Mouse (Mus musculus) forebrain, postnatal 0 days (tissue): ENCODE results near the gene Prpf4. TPM values are rescaled to one million over a fixed set of nuclear protein-coding genes. Genes with fewer than 3 reads are reported as not detected.

Experiments used
- ATAC-seq: fragments of 200-750 bp; cut with Nextera tagmentation; 2 replicates; pipeline ENCODE4 v1.8.0; 2017; ENCODE audit warnings: mild to moderate bottlenecking, moderate library complexity
- DNase-seq: peaks from one replicate; pipeline ENCODE4 v3.0.0-alpha.2; 2015
- H3K27ac ChIP-seq: fragments of 300-500 bp; sonication (generic); 2 replicates; pipeline ENCODE4 v1.5.1; 2014; ENCODE audit warnings: low read depth, mild to moderate bottlenecking, antibody characterized with exemption, low read length, moderate library complexity, mixed read lengths
- H3K27me3 ChIP-seq: fragments of 300-500 bp; sonication (generic); 2 replicates; pipeline ENCODE4 v1.6.1; 2014; ENCODE audit warnings: mild to moderate bottlenecking, low read length, mixed read lengths; ENCODE audit not compliant: insufficient read depth
- H3K36me3 ChIP-seq: fragments of 300-500 bp; sonication (generic); 2 replicates; pipeline ENCODE4 v1.6.1; 2014; ENCODE audit warnings: mild to moderate bottlenecking, moderate library complexity; ENCODE audit not compliant: insufficient read depth
- H3K4me1 ChIP-seq: fragments of 300-500 bp; sonication (generic); 2 replicates; pipeline ENCODE4 v1.6.1; 2014; ENCODE audit warnings: antibody characterized with exemption; ENCODE audit not compliant: insufficient read depth
- H3K4me2 ChIP-seq: fragments of 300-500 bp; sonication (generic); 2 replicates; pipeline ENCODE4 v1.6.1; 2014; ENCODE audit warnings: low read depth, mild to moderate bottlenecking, moderate library complexity
- H3K4me3 ChIP-seq: fragments of 300-500 bp; sonication (generic); 2 replicates; pipeline ENCODE4 v1.5.1; 2014; ENCODE audit warnings: low read depth, low read length, mixed read lengths
- H3K9ac ChIP-seq: fragments of 300-500 bp; sonication (generic); 2 replicates; pipeline ENCODE4 v1.6.1; 2014; ENCODE audit warnings: mild to moderate bottlenecking
- H3K9me3 ChIP-seq: fragments of 300-500 bp; sonication (generic); 2 replicates; pipeline ENCODE4 v1.6.1; 2016; ENCODE audit warnings: low read length
- CTCF ChIP-seq: sonication (generic); IDR thresholded peaks from 2 replicates; pipeline ENCODE4 v1.5.1; 2016; ENCODE audit warnings: antibody characterized with exemption, control low read depth, low read depth
- WGBS: fragments of 180-500 bp; shearing (Covaris S2); extraction: QIAGEN DNeasy Blood & Tissue Kit; methylation state at CpG from one replicate; pipeline ENCODE4 v1.1.7; 2014; 5-methylcytosine and 5-hydroxymethylcytosine counted together
- polyA plus RNA-seq: library from polyadenylated mRNA; unstranded; fragments of >200 nt; fragmentation: Nextera tagmentation; extraction: Ambion mirVana; gene quantifications from 2 replicates; pipeline ENCODE4 v1.2.1, GENCODE M21; 2015
- total RNA-seq: library from RNA; depleted of rRNA; stranded (reverse); fragments of >200 nt; gene quantifications from 2 replicates; pipeline ENCODE4 v1.2.3, GENCODE M21; 2014

Gene Prpf4
- total and polyA plus RNA-seq, 2 experiments from 2014 or later, result 13.3 to 20.2 TPM

- Histone ChIP-seq H3K27ac (no peak overlapping the region), H3K27me3 (no peaks in the 10 kb centered on the region), H3K36me3 (no peaks in the 10 kb centered on the region), H3K9me3 (no peaks in the 10 kb centered on the region), H3K4me1 (peaks cover 13% of the 10 kb centered on the region; the same call in 1 of the 2 replicates), H3K4me2 (no peak overlapping the region), H3K4me3 (no peak overlapping the region), H3K9ac (no peak overlapping the region)
- TF ChIP-seq CTCF, result no peak
- DNase-seq, result no peak
- WGBS, result 85% methylated on average over 2 of the region's 2 CpGs
- no peak for ATAC-seq
Observed at GRCm38 (mm10) chr4:62362437-62362836, 46.2 kb upstream of the Prpf4 start.

GRCm38 (mm10) chr4:62364299-62364698 lies 44.3 kb upstream of the Prpf4 start:
- Histone ChIP-seq H3K36me3 (no peaks in the 10 kb centered on the region), H3K4me2 (no peak overlapping the region), H3K4me3 (no peak overlapping the region), H3K9me3 (no peaks in the 10 kb centered on the region), H3K27ac (no peak overlapping the region), H3K4me1 (peaks cover 11% of the 10 kb centered on the region; the same call in 1 of the 2 replicates), H3K9ac (no peak overlapping the region), H3K27me3 (no peaks in the 10 kb centered on the region)
- ATAC-seq (no peak), DNase-seq (no peak)
- TF ChIP-seq CTCF, result no peak
- 93% methylated on average over 8 of the region's 8 CpGs for WGBS

- Histone ChIP-seq H3K36me3 (no peaks in the 10 kb centered on the region), H3K27me3 (no peaks in the 10 kb centered on the region), H3K4me3 (no peak overlapping the region), H3K27ac (no peak overlapping the region), H3K9ac (no peak overlapping the region), H3K4me1 (0 out of 2 replicates have a peak, but pooled peaks cover 2% of the 10 kb centered on the region), H3K4me2 (no peak overlapping the region), H3K9me3 (no peaks in the 10 kb centered on the region)
- no peak for DNase-seq
- 81% methylated on average over 4 of the region's 4 CpGs for WGBS
- ATAC-seq, result no peak
- no peak for TF ChIP-seq CTCF
Observed at GRCm38 (mm10) chr4:62366291-62366690, 42.3 kb upstream of the Prpf4 start.

GRCm38 (mm10) chr4:62367586-62367985 lies 41.0 kb upstream of the Prpf4 start:
- H3K27ac ChIP-seq, result no peak overlapping the region
- no peak for TF ChIP-seq CTCF
- no peak overlapping the region for H3K9ac ChIP-seq
- no peaks in the 10 kb centered on the region for H3K4me1 ChIP-seq
- 91% methylated on average over 6 of the region's 6 CpGs for WGBS
- H3K9me3 ChIP-seq, result no peaks in the 10 kb centered on the region
- no peak overlapping the region for H3K4me2 ChIP-seq
- H3K4me3 ChIP-seq, result no peak overlapping the region
- DNase-seq, result no peak
- no peaks in the 10 kb centered on the region for H3K27me3 ChIP-seq
- no peak for ATAC-seq
- H3K36me3 ChIP-seq, result no peaks in the 10 kb centered on the region

GRCm38 (mm10) chr4:62369091-62369490 lies 39.5 kb upstream of the Prpf4 start:
- H3K4me3 ChIP-seq, result no peak overlapping the region
- H3K4me1 ChIP-seq, result no peaks in the 10 kb centered on the region
- WGBS, result 84% methylated on average over 3 of the region's 3 CpGs
- H3K27me3 ChIP-seq, result no peaks in the 10 kb centered on the region
- no peak overlapping the region for H3K4me2 ChIP-seq
- DNase-seq, result no peak
- TF ChIP-seq CTCF, result no peak
- no peak for ATAC-seq
- H3K36me3 ChIP-seq, result no peaks in the 10 kb centered on the region
- H3K9me3 ChIP-seq, result no peaks in the 10 kb centered on the region
- H3K9ac ChIP-seq, result no peak overlapping the region
- no peak overlapping the region for H3K27ac ChIP-seq

GRCm38 (mm10) chr4:62372410-62372809 lies 36.2 kb upstream of the Prpf4 start:
- Histone ChIP-seq H3K36me3 (no peaks in the 10 kb centered on the region), H3K4me2 (no peak overlapping the region), H3K27me3 (no peaks in the 10 kb centered on the region), H3K4me3 (no peak overlapping the region), H3K27ac (no peak overlapping the region), H3K9ac (no peak overlapping the region), H3K9me3 (no peaks in the 10 kb centered on the region), H3K4me1 (no peaks in the 10 kb centered on the region)
- no peak for TF ChIP-seq CTCF
- ATAC-seq (no peak), DNase-seq (no peak)
- WGBS, result 11% methylated on average over 1 of the region's 1 CpGs

- no peak overlapping the region for H3K9ac ChIP-seq
Observed at GRCm38 (mm10) chr4:62372818-62373520, 35.6 kb upstream of the Prpf4 start.

More at GRCm38 (mm10) chr4:62372818-62373520, 35.6 kb upstream of the Prpf4 start:
- no peak overlapping the region for H3K27ac ChIP-seq
- no peak overlapping the region for H3K4me3 ChIP-seq
- H3K27me3 ChIP-seq, result no peaks in the 10 kb centered on the region
- H3K4me2 ChIP-seq, result no peak overlapping the region
- H3K9me3 ChIP-seq, result no peaks in the 10 kb centered on the region
- H3K4me1 ChIP-seq, result no peaks in the 10 kb centered on the region
- no peaks in the 10 kb centered on the region for H3K36me3 ChIP-seq
- ATAC-seq, result no peak
- TF ChIP-seq CTCF, result no peak
- no peak for DNase-seq
- WGBS, result 86% methylated on average over 9 of the region's 9 CpGs
